Mouse (Mus musculus): ENCODE measurements around the gene Shc3.

- TF ChIP-seq CTCF (IDR thresholded peaks at IDR 0.05; ENCODE audit: borderline replicate concordance, extremely low read depth, insufficient read depth, insufficient read length) (no peak), POLR2A (IDR thresholded peaks at IDR 0.05; ENCODE audit: borderline replicate concordance, extremely low read depth, insufficient read depth, insufficient read length, poor library complexity, severe bottlenecking) (no peak)
These were observed 79.0 kb downstream of the Shc3 start for GRCm38 (mm10) chr13:51490195-51490594.
